Mouse (Mus musculus): ENCODE results near the gene Satb2. TPM values are rescaled to one million over a fixed set of nuclear protein-coding genes. Genes with fewer than 3 reads are reported as not detected.
"Not testable (repeated sequence)": the region's sequence is repeated elsewhere in the genome, so short reads cannot be mapped to it uniquely, and the experiment has no call there.

Gene Satb2
- polyA plus RNA-seq, 1 experiment from 2014 or later, result 13.1 TPM

- no peaks in the 10 kb centered on the region for H3K9me3 ChIP-seq (replicated peaks; ENCODE audit: control insufficient read depth, low read length)
- no peak overlapping the region for H3K4me3 ChIP-seq (ENCODE audit: low read depth, low read length)
- no peak overlapping the region for H3K4me2 ChIP-seq (ENCODE audit: low read depth, low read length)
- 98% methylated on average over 4 of the region's 4 CpGs for WGBS
- no peak for DNase-seq (ENCODE audit: low spot score)
- no peaks in the 10 kb centered on the region for H3K36me3 ChIP-seq (replicated peaks; ENCODE audit: control insufficient read depth, insufficient read depth, low read depth, low read length)
- H3K27me3 ChIP-seq (ENCODE audit: control insufficient read depth, insufficient read depth, low read length), result no peaks in the 10 kb centered on the region
- no peaks in the 10 kb centered on the region for H3K4me1 ChIP-seq (ENCODE audit: control insufficient read depth, insufficient read depth, low read length)
- no peak for ATAC-seq (replicated peaks; ENCODE audit: insufficient number of reproducible peaks, low FRiP score, low TSS enrichment, low read depth)
- no peak overlapping the region for H3K9ac ChIP-seq (replicated peaks; ENCODE audit: low read length)
- H3K27ac ChIP-seq (replicated peaks; ENCODE audit: low read depth, low read length), result no peak overlapping the region
These were observed 165.5 kb downstream of the Satb2 start for GRCm38 (mm10) chr1:56812961-56813360.

DNA sequence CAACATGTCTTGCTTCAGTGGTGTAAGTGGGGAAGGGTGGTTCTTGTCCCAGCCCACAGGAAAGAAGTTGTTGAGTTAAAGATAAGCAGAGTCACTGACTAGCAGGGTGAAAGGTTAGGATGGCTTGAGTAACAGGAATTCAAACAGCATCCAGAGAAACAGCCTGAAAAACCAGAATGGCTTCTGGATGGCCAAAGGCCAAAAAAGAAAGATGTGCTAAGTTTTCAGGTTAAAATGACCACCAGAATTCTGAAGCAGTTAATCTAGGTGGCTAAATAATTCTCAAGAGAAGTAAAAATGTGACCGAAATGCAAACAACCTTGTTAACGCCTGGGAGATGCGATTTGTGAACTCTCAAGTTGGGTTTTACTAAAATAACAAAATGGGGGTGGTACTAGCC is 167.0 kb downstream of the Satb2 start:
- Histone ChIP-seq H3K27ac (replicated peaks; ENCODE audit: low read depth, low read length) (no peak overlapping the region), H3K4me1 (ENCODE audit: control insufficient read depth, insufficient read depth, low read length) (no peaks in the 10 kb centered on the region), H3K9ac (replicated peaks; ENCODE audit: low read length) (no peak overlapping the region), H3K36me3 (replicated peaks; ENCODE audit: control insufficient read depth, insufficient read depth, low read depth, low read length) (no peaks in the 10 kb centered on the region), H3K27me3 (ENCODE audit: control insufficient read depth, insufficient read depth, low read length) (no peaks in the 10 kb centered on the region), H3K4me2 (ENCODE audit: low read depth, low read length) (no peak overlapping the region), H3K4me3 (ENCODE audit: low read depth, low read length) (no peak overlapping the region), H3K9me3 (replicated peaks; ENCODE audit: control insufficient read depth, low read length) (no peaks in the 10 kb centered on the region)
- WGBS, result 80% methylated on average over 3 of the region's 3 CpGs
- no peak for DNase-seq (ENCODE audit: low spot score)
- ATAC-seq (replicated peaks; ENCODE audit: insufficient number of reproducible peaks, low FRiP score, low TSS enrichment, low read depth), result no peak

GRCm38 (mm10) chr1:56806006-56806405 is 172.4 kb downstream of the Satb2 start:
- H3K4me2 ChIP-seq (ENCODE audit: low read depth, low read length), result no peak overlapping the region
- no peak overlapping the region for H3K27ac ChIP-seq (replicated peaks; ENCODE audit: low read depth, low read length)
- ATAC-seq (replicated peaks; ENCODE audit: insufficient number of reproducible peaks, low FRiP score, low TSS enrichment, low read depth), result no peak
- 56% methylated on average over 5 of the region's 5 CpGs for WGBS
- no peak overlapping the region for H3K4me3 ChIP-seq (ENCODE audit: low read depth, low read length)
- H3K4me1 ChIP-seq (ENCODE audit: control insufficient read depth, insufficient read depth, low read length), result no peaks in the 10 kb centered on the region
- H3K36me3 ChIP-seq (replicated peaks; ENCODE audit: control insufficient read depth, insufficient read depth, low read depth, low read length), result no peaks in the 10 kb centered on the region
- peak; percentile 76 for DNase-seq (ENCODE audit: low spot score)
- H3K9ac ChIP-seq (replicated peaks; ENCODE audit: low read length), result no peak overlapping the region
- H3K9me3 ChIP-seq (replicated peaks; ENCODE audit: control insufficient read depth, low read length), result no peaks in the 10 kb centered on the region
- H3K27me3 ChIP-seq (ENCODE audit: control insufficient read depth, insufficient read depth, low read length), result no peaks in the 10 kb centered on the region

- Histone ChIP-seq H3K36me3 (replicated peaks; ENCODE audit: control insufficient read depth, insufficient read depth, low read depth, low read length) (no peaks in the 10 kb centered on the region), H3K9ac (replicated peaks; ENCODE audit: low read length) (no peak overlapping the region), H3K27me3 (ENCODE audit: control insufficient read depth, insufficient read depth, low read length) (no peaks in the 10 kb centered on the region), H3K4me2 (ENCODE audit: low read depth, low read length) (no peak overlapping the region), H3K4me1 (ENCODE audit: control insufficient read depth, insufficient read depth, low read length) (no peaks in the 10 kb centered on the region), H3K4me3 (ENCODE audit: low read depth, low read length) (no peak overlapping the region), H3K27ac (replicated peaks; ENCODE audit: low read depth, low read length) (no peak overlapping the region), H3K9me3 (replicated peaks; ENCODE audit: control insufficient read depth, low read length) (no peaks in the 10 kb centered on the region)
- WGBS, result 70% methylated on average over 7 of the region's 7 CpGs
- no peak for DNase-seq (ENCODE audit: low spot score)
- ATAC-seq (replicated peaks; ENCODE audit: insufficient number of reproducible peaks, low FRiP score, low TSS enrichment, low read depth), result no peak
These were observed 177.8 kb downstream of the Satb2 start for GRCm38 (mm10) chr1:56800611-56801010.

- Histone ChIP-seq H3K4me2 (ENCODE audit: low read depth, low read length) (no peak overlapping the region), H3K9me3 (replicated peaks; ENCODE audit: control insufficient read depth, low read length) (no peaks in the 10 kb centered on the region), H3K9ac (replicated peaks; ENCODE audit: low read length) (no peak overlapping the region), H3K4me3 (ENCODE audit: low read depth, low read length) (no peak overlapping the region), H3K36me3 (replicated peaks; ENCODE audit: control insufficient read depth, insufficient read depth, low read depth, low read length) (no peaks in the 10 kb centered on the region), H3K27ac (replicated peaks; ENCODE audit: low read depth, low read length) (no peak overlapping the region), H3K27me3 (ENCODE audit: control insufficient read depth, insufficient read depth, low read length) (no peaks in the 10 kb centered on the region), H3K4me1 (ENCODE audit: control insufficient read depth, insufficient read depth, low read length) (no peaks in the 10 kb centered on the region)
- DNase-seq (ENCODE audit: low spot score), result peak; percentile 14
- WGBS, result 73% methylated on average over 19 of the region's 19 CpGs
- no peak for ATAC-seq (replicated peaks; ENCODE audit: insufficient number of reproducible peaks, low FRiP score, low TSS enrichment, low read depth)
These were observed 183.3 kb downstream of the Satb2 start for GRCm38 (mm10) chr1:56795016-56795608.

- no peak overlapping the region for H3K4me3 ChIP-seq (ENCODE audit: low read depth, low read length)
- no peaks in the 10 kb centered on the region for H3K36me3 ChIP-seq (replicated peaks; ENCODE audit: control insufficient read depth, insufficient read depth, low read depth, low read length)
- no peak overlapping the region for H3K4me2 ChIP-seq (ENCODE audit: low read depth, low read length)
- no peak for DNase-seq (ENCODE audit: low spot score)
- no peak overlapping the region for H3K9ac ChIP-seq (replicated peaks; ENCODE audit: low read length)
- 86% methylated on average over 2 of the region's 2 CpGs for WGBS
- no peaks in the 10 kb centered on the region for H3K4me1 ChIP-seq (ENCODE audit: control insufficient read depth, insufficient read depth, low read length)
- H3K27me3 ChIP-seq (ENCODE audit: control insufficient read depth, insufficient read depth, low read length), result no peaks in the 10 kb centered on the region
- H3K9me3 ChIP-seq (replicated peaks; ENCODE audit: control insufficient read depth, low read length), result no peaks in the 10 kb centered on the region
- no peak overlapping the region for H3K27ac ChIP-seq (replicated peaks; ENCODE audit: low read depth, low read length)
- no peak for ATAC-seq (replicated peaks; ENCODE audit: insufficient number of reproducible peaks, low FRiP score, low TSS enrichment, low read depth)
These were observed 188.8 kb downstream of the Satb2 start for GRCm38 (mm10) chr1:56789641-56790040.

DNA sequence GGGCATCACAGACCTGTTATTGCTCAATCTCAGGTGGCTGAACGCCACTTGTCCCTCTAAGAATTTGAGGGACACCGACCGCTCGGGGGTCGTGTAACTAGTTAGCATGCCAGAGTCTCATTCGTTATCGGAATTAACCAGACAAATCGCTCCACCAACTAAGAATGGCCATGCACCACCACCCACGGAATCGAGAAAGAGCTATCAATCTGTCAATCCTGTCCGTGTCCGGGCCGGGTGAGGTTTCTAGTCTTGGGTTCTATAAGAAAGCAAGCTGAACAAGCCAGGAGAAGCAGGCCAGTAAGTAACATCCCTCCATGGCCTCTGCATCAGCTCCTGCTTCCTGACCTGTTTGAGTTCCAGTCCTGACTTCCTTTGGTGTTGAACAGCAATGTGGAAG is 196.3 kb downstream of the Satb2 start:
- not testable (repeated sequence) for H3K4me2 ChIP-seq (ENCODE audit: low read depth, low read length); H3K9ac ChIP-seq (replicated peaks; ENCODE audit: low read length); H3K4me3 ChIP-seq (ENCODE audit: low read depth, low read length); H3K4me1 ChIP-seq (ENCODE audit: control insufficient read depth, insufficient read depth, low read length); H3K27me3 ChIP-seq (ENCODE audit: control insufficient read depth, insufficient read depth, low read length); H3K9me3 ChIP-seq (replicated peaks; ENCODE audit: control insufficient read depth, low read length); H3K27ac ChIP-seq (replicated peaks; ENCODE audit: low read depth, low read length); DNase-seq (ENCODE audit: low spot score); H3K36me3 ChIP-seq (replicated peaks; ENCODE audit: control insufficient read depth, insufficient read depth, low read depth, low read length)
- peak; percentile 78; the same call in 1 of the 2 replicates for ATAC-seq (replicated peaks; ENCODE audit: insufficient number of reproducible peaks, low FRiP score, low TSS enrichment, low read depth)
- WGBS, result 92% methylated on average over 13 of the region's 13 CpGs

DNA sequence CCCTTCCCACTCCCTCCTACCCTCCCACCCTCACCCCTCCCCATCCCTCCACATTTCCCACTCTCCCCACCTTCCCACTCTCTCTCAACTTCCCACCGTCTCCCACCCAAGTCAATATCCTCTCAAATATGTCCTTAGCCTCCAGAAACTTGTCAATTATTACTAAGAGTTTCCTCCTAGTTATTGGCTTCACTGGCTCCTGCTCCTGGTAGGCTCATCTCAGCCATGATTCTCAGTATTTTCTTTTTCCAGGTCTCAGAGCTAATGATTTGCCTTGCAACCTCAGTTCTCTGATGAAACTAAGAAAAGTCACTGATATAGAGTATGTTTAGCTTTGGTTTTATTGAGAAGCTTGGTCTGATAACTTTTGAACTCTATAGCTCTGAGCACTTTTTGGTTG is 214.2 kb downstream of the Satb2 start:
- Histone ChIP-seq H3K27me3 (ENCODE audit: control insufficient read depth, insufficient read depth, low read length) (no peaks in the 10 kb centered on the region), H3K4me2 (ENCODE audit: low read depth, low read length) (no peak overlapping the region), H3K36me3 (replicated peaks; ENCODE audit: control insufficient read depth, insufficient read depth, low read depth, low read length) (no peaks in the 10 kb centered on the region), H3K4me1 (ENCODE audit: control insufficient read depth, insufficient read depth, low read length) (no peaks in the 10 kb centered on the region), H3K9me3 (replicated peaks; ENCODE audit: control insufficient read depth, low read length) (no peaks in the 10 kb centered on the region), H3K27ac (replicated peaks; ENCODE audit: low read depth, low read length) (no peak overlapping the region), H3K4me3 (ENCODE audit: low read depth, low read length) (no peak overlapping the region), H3K9ac (replicated peaks; ENCODE audit: low read length) (no peak overlapping the region)
- DNase-seq (ENCODE audit: low spot score) (no peak), ATAC-seq (replicated peaks; ENCODE audit: insufficient number of reproducible peaks, low FRiP score, low TSS enrichment, low read depth) (no peak)
- WGBS, result 73% methylated on average over 1 of the region's 1 CpGs

Measured in embryonic facial prominence, embryonic 11.5 days (tissue).